Mouse (Mus musculus) gastrocnemius, postnatal 36 days (tissue): ENCODE measurements around the gene Ugt1a7c. TPM values are rescaled to one million over a fixed set of nuclear protein-coding genes. Genes with fewer than 3 reads are reported as not detected.
A peak's percentile ranks its signal among the peaks of the same experiment; 100 is the strongest.
"Not testable (repeated sequence)": the region's sequence is repeated elsewhere in the genome, so short reads cannot be mapped to it uniquely, and the experiment has no call there.

Experiments
- DNase-seq, 2 experiments: peaks; one replicate each; pipeline ENCODE4 v3.0.0; 2022
- intact Hi-C: fragments of 180-260 bp; cut with DNase I; formaldehyde crosslinking; loops from one replicate; pipeline ENCODE4 v1.15.1; 2025
- long read RNA-seq, 2 experiments: library from polyadenylated mRNA; stranded (forward); transcript quantifications; one replicate each; pipeline ENCODE4 v2.0.0; 2021
- total RNA-seq, 2 experiments: library from RNA; stranded (reverse); gene quantifications; 2 replicates each; pipeline ENCODE4 v1.2.3; 2021

The Ugt1a7c gene
- total RNA-seq: under 1 TPM; 0.33 to 0.54 TPM
- long read RNA-seq, experiment 1, partial matches to known transcripts: 0 of 1 reads
- long read RNA-seq, experiment 1, other reads (novel, unspliced or antisense): 0 of 1 reads
- long read RNA-seq, experiment 2, partial matches to known transcripts: 0 of 1 reads
- long read RNA-seq, experiment 2, other reads (novel, unspliced or antisense): 0 of 1 reads

GRCm38 (mm10) chr1:88094941-88095492, at the start of gene Ugt1a7c:
Ugt1a7c (plus strand) TSS chr1:88095062.
- intact Hi-C loops: no loop called here
- peak in 1 of 2 experiments; percentile 7 for DNase-seq

GRCm38 (mm10) chr1:88047408-88047807, 47.5 kb upstream of the Ugt1a7c start:
- DNase-seq, intact Hi-C loops: not testable (repeated sequence)

- intact Hi-C loops: no loop called here
- DNase-seq: no peak
Measured at GRCm38 (mm10) chr1:88055088-88055487, 39.8 kb upstream of the Ugt1a7c start, which contains the start of gene Ugt1a10. Ugt1a10 (plus strand) TSS chr1:88055388.

- intact Hi-C loops, DNase-seq: not testable (repeated sequence)
Measured at GRCm38 (mm10) chr1:88066472-88067102, 28.3 kb upstream of the Ugt1a7c start.

GRCm38 (mm10) chr1:88070495-88070894, 24.4 kb upstream of the Ugt1a7c start, which contains the start of gene Ugt1a9:
Ugt1a9 (plus strand) TSS chr1:88070800.
- intact Hi-C loops: no loop called here
- no peak for DNase-seq

- intact Hi-C loops: no loop called here
- DNase-seq: no peak
Measured at GRCm38 (mm10) chr1:88070902-88071301, 24.0 kb upstream of the Ugt1a7c start.

GRCm38 (mm10) chr1:88074471-88074870, 20.4 kb upstream of the Ugt1a7c start:
- DNase-seq: no peak
- intact Hi-C loops: no loop called here

- no peak for DNase-seq
- intact Hi-C loops: no loop called here
Measured at GRCm38 (mm10) chr1:88077128-88077527, 17.7 kb upstream of the Ugt1a7c start.

- DNase-seq: no peak
- intact Hi-C loops: no loop called here
Measured at GRCm38 (mm10) chr1:88081670-88082069, 13.2 kb upstream of the Ugt1a7c start.

GRCm38 (mm10) chr1:88086125-88086524, 8.7 kb upstream of the Ugt1a7c start:
- DNase-seq: no peak
- intact Hi-C loops: no loop called here

- DNase-seq: no peak
- intact Hi-C loops: no loop called here
Measured at GRCm38 (mm10) chr1:88087513-88087912, 7.3 kb upstream of the Ugt1a7c start, which contains the start of gene Ugt1a8. Ugt1a8 (plus strand) TSS chr1:88087813.

- intact Hi-C loops: no loop called here
- no peak for DNase-seq
Measured at GRCm38 (mm10) chr1:88092341-88092740, 2.5 kb upstream of the Ugt1a7c start.

GRCm38 (mm10) chr1:88094270-88094676, 589 bp upstream of the Ugt1a7c start:
- intact Hi-C loops, DNase-seq: not testable (repeated sequence)

- DNase-seq, intact Hi-C loops: not testable (repeated sequence)
Measured at GRCm38 (mm10) chr1:88098546-88098945, 3.7 kb downstream of the Ugt1a7c start.

GRCm38 (mm10) chr1:88099691-88100090, 4.8 kb downstream of the Ugt1a7c start:
- intact Hi-C loops, DNase-seq: not testable (repeated sequence)

GRCm38 (mm10) chr1:88103019-88103418, 8.2 kb downstream of the Ugt1a7c start, which contains the start of gene Ugt1a6b:
Ugt1a6b (plus strand) TSS chr1:88103252.
- DNase-seq, intact Hi-C loops: not testable (repeated sequence)

GRCm38 (mm10) chr1:88103697-88104468, 9.0 kb downstream of the Ugt1a7c start:
- DNase-seq, intact Hi-C loops: not testable (repeated sequence)

GRCm38 (mm10) chr1:88104667-88105430, 10.0 kb downstream of the Ugt1a7c start:
- no peak for DNase-seq
- intact Hi-C loops: no loop called here

- intact Hi-C loops: no loop called here
- DNase-seq: no peak
Measured at GRCm38 (mm10) chr1:88105656-88106055, 10.8 kb downstream of the Ugt1a7c start.

GRCm38 (mm10) chr1:88109027-88109557, 14.2 kb downstream of the Ugt1a7c start:
- DNase-seq, intact Hi-C loops: not testable (repeated sequence)
